Mouse (Mus musculus) kidney, postnatal 25 days (tissue): ENCODE measurements around the gene Slc9a7.

Experiments
- DNase-seq, 2 experiments: peaks; one replicate each; pipeline ENCODE4 v3.0.0; 2021; ENCODE audit warnings: mixed read lengths in 2 of 2

Slc9a7 gene

GRCm38 (mm10) chrX:20291282-20292039 lies at the start of gene Slc9a7:
Slc9a7 (minus strand) TSS chrX:20291807.
- peak; percentile 57 to 77 for DNase-seq

DNA sequence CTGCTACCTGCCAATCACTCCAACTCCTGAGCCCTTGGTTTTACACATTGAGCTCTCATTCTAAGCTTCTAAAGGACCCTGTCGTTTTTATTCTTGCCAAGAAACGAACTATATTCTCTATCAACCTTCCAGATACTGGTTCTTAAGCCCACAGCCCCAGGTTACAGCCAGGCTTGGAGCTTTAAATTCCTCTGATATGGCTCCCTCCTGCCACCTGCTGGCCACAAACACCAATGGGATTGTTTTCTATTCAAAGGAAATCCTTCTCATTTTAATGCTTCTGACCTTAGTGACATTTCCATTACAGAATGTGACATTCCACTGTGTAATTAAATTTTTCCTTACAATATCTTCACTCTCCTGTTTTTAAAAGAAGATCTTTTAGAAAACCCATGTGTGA lies 44.1 kb upstream of the Slc9a7 start:
- peak; percentile 52 to 74 for DNase-seq

DNA sequence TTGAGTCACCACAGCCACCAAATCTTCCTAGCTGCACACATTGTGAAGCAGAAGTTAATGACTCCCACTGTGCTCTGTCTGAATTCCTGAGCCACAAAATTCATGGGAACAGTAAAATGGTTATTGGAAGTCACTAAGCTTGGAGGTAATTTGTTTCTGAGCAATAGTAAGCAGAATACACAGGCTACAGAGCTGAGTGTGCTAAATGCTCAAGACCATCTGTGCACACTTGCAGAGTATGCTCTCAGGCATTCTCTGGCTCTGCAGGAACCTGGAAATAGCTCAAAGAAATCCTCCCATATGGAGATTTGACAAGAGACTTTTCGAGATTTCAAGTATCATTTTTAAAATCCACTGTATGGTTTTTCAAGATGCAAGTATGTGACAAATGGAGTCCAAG lies 41.1 kb upstream of the Slc9a7 start:
- DNase-seq = no peak

DNA sequence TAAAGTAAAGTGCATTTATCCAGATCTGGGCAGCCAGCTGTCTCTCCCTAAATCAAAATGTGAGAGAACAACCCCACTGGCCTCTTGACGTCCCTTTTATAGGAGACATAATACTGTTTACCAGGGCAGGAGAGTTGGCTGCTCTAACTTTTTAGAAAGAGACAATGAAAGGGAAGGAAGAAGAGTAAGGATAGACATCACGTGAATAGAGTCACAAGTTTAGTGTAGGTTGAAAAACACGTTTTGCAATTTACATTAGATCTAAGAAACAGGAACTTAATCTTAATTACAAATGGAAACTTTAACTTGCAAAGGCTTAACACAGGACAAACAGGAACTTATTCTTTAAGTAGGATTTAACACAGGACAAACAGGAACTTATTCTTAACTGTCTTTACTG lies 15.6 kb upstream of the Slc9a7 start:
- no peak for DNase-seq

GRCm38 (mm10) chrX:20305941-20306340 lies 14.3 kb upstream of the Slc9a7 start:
- no peak for DNase-seq

GRCm38 (mm10) chrX:20303280-20303679 lies 11.7 kb upstream of the Slc9a7 start:
- DNase-seq = no peak

DNA sequence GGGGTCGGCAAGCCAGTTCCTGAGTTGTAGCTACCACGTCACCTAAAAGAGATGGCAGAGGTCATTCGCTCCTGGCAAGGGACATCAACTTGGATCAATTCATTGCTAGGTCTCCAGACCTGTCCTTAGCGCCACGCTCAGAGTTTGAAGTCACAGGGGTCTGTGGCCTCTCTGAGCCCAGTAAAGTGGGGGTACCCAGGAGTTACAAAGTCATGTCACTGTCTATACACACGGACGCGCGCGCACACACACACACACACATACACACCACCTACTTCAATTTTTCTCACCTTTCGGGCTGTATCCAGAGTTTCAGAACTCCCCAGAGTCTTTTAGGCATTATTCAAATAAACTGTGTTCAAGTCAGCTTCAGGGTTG lies 422 bp upstream of the Slc9a7 start:
- DNase-seq = no peak

- DNase-seq = no peak
These were observed 892 bp downstream of the Slc9a7 start for GRCm38 (mm10) chrX:20290715-20291114.

DNA sequence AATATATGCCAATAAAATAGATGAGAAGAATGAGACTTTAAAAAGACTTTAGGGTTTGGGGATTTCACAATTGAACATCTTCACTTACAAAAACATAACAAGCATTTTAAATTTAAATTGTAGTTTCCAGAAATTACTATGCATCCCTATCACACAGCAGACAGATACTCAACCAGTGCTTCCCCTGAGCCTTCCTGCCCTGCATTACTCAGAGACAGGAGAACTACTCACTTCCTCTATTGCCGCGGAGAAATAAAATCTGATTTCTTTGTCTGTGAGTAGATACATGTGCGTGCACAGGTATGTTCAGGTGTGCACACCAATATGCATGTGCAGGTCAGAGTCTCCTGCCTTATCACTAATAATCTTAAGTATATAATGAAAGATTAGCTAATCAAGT lies 2.9 kb downstream of the Slc9a7 start:
- no peak for DNase-seq

DNA sequence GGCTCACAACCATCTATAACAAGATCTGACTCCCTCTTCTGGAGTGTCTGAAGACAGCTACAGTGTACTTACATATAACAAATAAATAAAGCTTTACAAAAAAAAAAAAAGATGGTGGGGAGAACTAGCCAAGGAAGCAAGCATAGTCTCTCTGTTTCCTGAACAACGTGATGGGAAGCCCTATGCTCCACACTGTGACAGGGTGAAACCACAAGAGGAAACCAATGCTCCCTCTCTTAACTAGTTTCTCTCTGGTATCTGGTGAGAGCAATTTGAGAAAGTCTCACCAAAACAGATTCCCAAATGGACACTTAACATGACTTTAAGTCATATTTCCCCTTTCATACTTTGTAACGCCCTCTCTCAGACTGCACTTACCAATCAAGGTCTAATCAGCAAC lies 5.4 kb downstream of the Slc9a7 start:
- DNase-seq = no peak

DNA sequence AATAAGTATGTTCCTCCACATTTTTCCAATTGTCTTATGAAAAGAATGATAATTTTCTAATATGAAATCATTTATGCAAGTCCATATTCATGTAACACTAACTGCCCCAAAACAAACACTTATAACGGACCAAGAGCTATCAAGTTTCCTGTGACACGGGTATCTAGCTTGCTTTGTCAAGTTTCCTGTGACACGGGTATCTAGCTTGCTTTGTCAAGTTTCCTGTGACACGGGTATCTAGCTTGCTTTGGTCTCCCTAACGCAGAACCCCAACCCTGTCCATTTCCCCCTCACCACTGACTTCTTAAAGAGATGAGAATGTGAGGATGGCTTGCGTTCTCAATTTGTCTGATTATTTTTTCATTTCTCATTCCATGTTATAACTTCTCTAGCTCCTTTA lies 12.2 kb downstream of the Slc9a7 start:
- no peak for DNase-seq

GRCm38 (mm10) chrX:20273854-20274253 lies 17.8 kb downstream of the Slc9a7 start:
- no peak for DNase-seq

- DNase-seq = no peak
These were observed 19.6 kb downstream of the Slc9a7 start for GRCm38 (mm10) chrX:20271980-20272379.

DNA sequence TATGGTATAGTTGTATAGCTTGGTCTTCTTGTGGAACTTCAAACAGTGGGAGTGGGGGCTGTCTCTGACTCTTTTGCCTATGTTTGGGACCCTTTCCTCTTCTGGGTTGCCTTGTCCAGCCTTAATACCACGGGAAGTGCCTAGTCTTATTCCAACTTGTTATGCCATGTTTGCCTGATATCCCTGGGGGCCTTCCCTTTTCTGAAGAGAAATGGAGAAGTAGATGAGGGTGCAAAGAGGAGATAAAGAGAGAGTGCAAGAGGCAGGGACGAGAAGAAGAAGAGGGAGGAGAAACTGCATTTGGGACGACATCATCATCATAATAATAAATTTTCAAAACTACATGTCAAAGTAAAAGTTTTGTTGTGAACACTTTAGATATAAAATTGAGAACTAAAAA lies 21.6 kb downstream of the Slc9a7 start:
- DNase-seq = no peak

GRCm38 (mm10) chrX:20264370-20264769 lies 27.2 kb downstream of the Slc9a7 start:
- DNase-seq = no peak

- DNase-seq = no peak
These were observed 63.5 kb downstream of the Slc9a7 start for GRCm38 (mm10) chrX:20228102-20228501.

- DNase-seq = no peak
These were observed 70.1 kb downstream of the Slc9a7 start for GRCm38 (mm10) chrX:20221486-20221885.

DNA sequence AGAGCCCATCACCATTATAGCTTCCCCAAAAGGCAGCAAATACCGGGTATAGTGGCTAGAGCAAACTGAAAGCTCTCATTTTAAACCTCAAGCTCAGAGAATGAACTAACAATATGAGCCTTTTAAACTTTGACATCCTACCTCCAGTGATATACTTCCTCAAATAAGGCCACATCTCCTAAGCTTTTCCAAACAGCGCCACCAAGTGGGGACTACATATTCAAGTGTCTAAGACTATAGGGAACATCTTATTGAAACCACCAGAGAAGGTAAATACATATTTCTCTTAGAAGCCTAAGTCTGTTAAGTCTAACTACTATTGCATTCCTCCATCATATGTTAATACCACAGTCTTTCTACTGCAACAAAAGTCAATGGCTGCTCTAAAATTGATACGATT lies 106.0 kb downstream of the Slc9a7 start:
- peak in 1 of 2 experiments; percentile 2 for DNase-seq

DNA sequence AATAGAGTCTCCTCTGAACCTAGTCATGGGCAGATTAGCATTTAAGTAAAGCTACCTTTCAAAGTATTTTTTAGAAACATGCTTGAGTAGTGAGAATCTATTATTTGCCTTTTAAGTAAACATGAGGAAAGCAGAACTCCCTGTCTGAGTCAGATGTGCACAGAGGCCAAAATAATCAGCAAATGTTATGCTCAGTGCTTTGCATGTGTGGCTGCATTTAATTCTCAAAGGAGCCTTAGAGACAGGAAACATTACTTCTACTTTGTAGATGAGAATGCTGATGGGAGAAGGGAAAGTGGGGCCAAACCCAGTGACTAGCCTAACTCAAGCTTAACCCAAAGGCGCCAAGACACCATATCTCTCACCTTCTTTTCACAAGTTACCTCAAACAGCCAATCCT lies 114.8 kb downstream of the Slc9a7 start:
- no peak for DNase-seq

- no peak for DNase-seq
These were observed 123.2 kb downstream of the Slc9a7 start for GRCm38 (mm10) chrX:20168430-20168829.

GRCm38 (mm10) chrX:20164984-20165383 lies 126.6 kb downstream of the Slc9a7 start:
- no peak for DNase-seq

GRCm38 (mm10) chrX:20162322-20162711 lies 129.3 kb downstream of the Slc9a7 start:
- peak; percentile 78 to 80 for DNase-seq

- DNase-seq = peak in 1 of 2 experiments; percentile 6
These were observed 129.8 kb downstream of the Slc9a7 start for GRCm38 (mm10) chrX:20161687-20162321.

GRCm38 (mm10) chrX:20160301-20160700 lies 131.3 kb downstream of the Slc9a7 start:
- peak; percentile 3 to 40 for DNase-seq

- peak in 1 of 2 experiments; percentile 2 for DNase-seq
These were observed 134.1 kb downstream of the Slc9a7 start for GRCm38 (mm10) chrX:20157519-20157918.
